In the genomic region with DNA sequence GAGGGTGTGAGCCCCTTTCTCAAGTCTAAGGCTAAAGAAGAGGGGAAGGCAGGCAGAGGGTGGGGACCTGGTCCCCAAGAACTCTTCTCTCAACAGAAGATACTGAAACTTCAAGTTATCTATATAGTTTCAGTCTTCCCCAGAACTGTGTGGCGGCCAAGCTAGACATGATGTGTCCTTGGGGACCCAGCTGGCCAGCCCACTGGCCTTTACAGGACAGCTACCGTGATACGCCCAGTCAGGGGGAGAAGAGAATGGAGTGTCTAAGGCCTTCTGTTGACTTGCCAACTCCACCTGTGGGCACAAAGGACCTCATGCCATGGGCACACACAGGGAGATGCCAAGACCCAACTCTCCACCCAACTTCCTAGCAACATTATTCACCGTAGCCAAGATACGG, we compare ENCODE assay signal across 8 mouse cellular contexts. TPM values are rescaled to one million over a fixed set of nuclear protein-coding genes. Genes with fewer than 3 reads are reported as not detected.
DNase-seq lines count a peak whose midpoint lies in the region; ATAC-seq and TF ChIP-seq lines count a peak whose summit lies in the region.

No protein-coding gene starts in this region.

- TF ChIP-seq CTCF in heart, adult 2 months (IDR thresholded peaks at IDR 0.05) = no peak

- WGBS in heart, adult 2 months = 42% methylated on average over 5 of the region's 5 CpGs
- WGBS in midbrain, embryonic 12.5 days = 86% methylated on average over 5 of the region's 5 CpGs
- 84% methylated on average over 5 of the region's 5 CpGs for WGBS in midbrain, embryonic 15.5 days
- WGBS in stomach, embryonic 15.5 days = 84% methylated on average over 5 of the region's 5 CpGs

- no peak overlapping the region for H3K9ac ChIP-seq in heart, adult 2 months (ENCODE audit: low read depth, low read length)
- H3K9ac ChIP-seq in midbrain, embryonic 12.5 days (replicated peaks) = no peak overlapping the region
- no peak overlapping the region for H3K9ac ChIP-seq in midbrain, embryonic 15.5 days
- H3K9ac ChIP-seq in stomach, embryonic 15.5 days = no peak overlapping the region

- H3K27me3 ChIP-seq in heart, adult 2 months (ENCODE audit: control insufficient read depth, insufficient read depth, low read length) = no peaks in the 10 kb centered on the region
- no peaks in the 10 kb centered on the region for H3K27me3 ChIP-seq in midbrain, embryonic 12.5 days
- H3K27me3 ChIP-seq in midbrain, embryonic 15.5 days (replicated peaks) = no peaks in the 10 kb centered on the region
- H3K27me3 ChIP-seq in stomach, embryonic 15.5 days (replicated peaks) = no peaks in the 10 kb centered on the region

- peaks cover 37% of the 10 kb centered on the region for H3K4me1 ChIP-seq in heart, adult 2 months (ENCODE audit: control insufficient read depth, insufficient read depth, low read length)
- H3K4me1 ChIP-seq in midbrain, embryonic 12.5 days = peaks cover 48% of the 10 kb centered on the region
- peaks cover 22% of the 10 kb centered on the region for H3K4me1 ChIP-seq in midbrain, embryonic 15.5 days
- peaks cover 81% of the 10 kb centered on the region for H3K4me1 ChIP-seq in stomach, embryonic 15.5 days

- peak overlapping the region; percentile 89 for H3K27ac ChIP-seq in heart, adult 2 months
- peak overlapping the region; percentile 58 for H3K27ac ChIP-seq in midbrain, embryonic 12.5 days (replicated peaks)
- no peak overlapping the region for H3K27ac ChIP-seq in midbrain, embryonic 15.5 days
- H3K27ac ChIP-seq in stomach, embryonic 15.5 days = peak overlapping the region; percentile 91

- no peaks in the 10 kb centered on the region for H3K79me2 ChIP-seq in heart, adult 2 months (replicated peaks; ENCODE audit: control insufficient read depth, insufficient read depth, low read length)

- peaks cover 5% of the 10 kb centered on the region for H3K36me3 ChIP-seq in heart, adult 2 months (ENCODE audit: control insufficient read depth, insufficient read depth, low read length)
- H3K36me3 ChIP-seq in midbrain, embryonic 12.5 days = no peaks in the 10 kb centered on the region
- no peaks in the 10 kb centered on the region for H3K36me3 ChIP-seq in midbrain, embryonic 15.5 days (replicated peaks)
- no peaks in the 10 kb centered on the region for H3K36me3 ChIP-seq in stomach, embryonic 15.5 days

- DNase-seq in heart, adult 2 months = peak in 1 of 2 experiments; percentile 33
- no peak for DNase-seq in heart, adult 18-20 months
- peak; percentile 23 to 28 for DNase-seq in heart, postnatal 14 days
- no peak for DNase-seq in gastrocnemius, postnatal 10 days
- no peak for DNase-seq in layer of hippocampus, adult 9-11 months

- no peak overlapping the region for H3K4me3 ChIP-seq in heart, adult 2 months
- H3K4me3 ChIP-seq in midbrain, embryonic 12.5 days = no peak overlapping the region
- no peak overlapping the region for H3K4me3 ChIP-seq in midbrain, embryonic 15.5 days
- H3K4me3 ChIP-seq in stomach, embryonic 15.5 days (replicated peaks) = no peak overlapping the region

- intact Hi-C loops in heart, adult 2 months (cut with DNase I) = loop anchor here (2.0 kb wide), 1 partner anchor 30 kb away; no protein-coding TSS in a partner anchor
- intact Hi-C loops in heart, postnatal 14 days (cut with DNase I) = loop anchor here (2.0 kb wide), 1 partner anchor 18 kb away; no protein-coding TSS in a partner anchor

- no peak overlapping the region for H3K4me2 ChIP-seq in midbrain, embryonic 12.5 days (replicated peaks)
- H3K4me2 ChIP-seq in midbrain, embryonic 15.5 days = no peak overlapping the region
- no peak overlapping the region; the same call in 1 of the 2 replicates for H3K4me2 ChIP-seq in stomach, embryonic 15.5 days

- ATAC-seq in midbrain, embryonic 12.5 days (ENCODE audit: low FRiP score, low read depth) = no peak
- no peak for ATAC-seq in midbrain, embryonic 15.5 days (replicated peaks)
- ATAC-seq in stomach, embryonic 15.5 days (ENCODE audit: insufficient read depth, low FRiP score, low read depth) = no peak

- H3K9me3 ChIP-seq in midbrain, embryonic 12.5 days = no peaks in the 10 kb centered on the region
- no peaks in the 10 kb centered on the region for H3K9me3 ChIP-seq in midbrain, embryonic 15.5 days
- no peaks in the 10 kb centered on the region for H3K9me3 ChIP-seq in stomach, embryonic 15.5 days

- TF ChIP-seq POLR2A in heart, adult 2 months (IDR thresholded peaks at IDR 0.05; ENCODE audit: insufficient read depth, low read depth, low read length) = no peak

- TF ChIP-seq EP300 in heart, adult 2 months (IDR thresholded peaks at IDR 0.05; ENCODE audit: insufficient read depth, low read depth, low read length) = no peak

RNA-seq across cellular contexts. Expression of a gene that starts 31.8 kb away (rescaled TPM):
- 10 to 100 TPM; 30.6 to 31.7 TPM for total RNA-seq in heart, adult 2 months (2021)
- 29.0 and 31.1 TPM in 2 replicates for polyA plus RNA-seq in heart, adult 2 months (2012; rRNA removed)
- total RNA-seq in heart, adult 18-20 months (2021) = 10 to 100 TPM; 23.8 to 31.7 TPM
- 18.9 and 20.6 TPM in 2 replicates for polyA plus RNA-seq in midbrain, embryonic 12.5 days (2016; fragmentation: Nextera tagmentation; extraction: Ambion mirVana)
- polyA plus RNA-seq in midbrain, embryonic 15.5 days (2015; fragmentation: Nextera tagmentation; extraction: Ambion mirVana) = 6.9 and 7.7 TPM in 2 replicates
- 10 to 100 TPM; 49.7 to 51.0 TPM for total RNA-seq in heart, postnatal 14 days (2021)
- 61.2 and 65.0 TPM in 2 replicates for polyA plus RNA-seq in stomach, embryonic 15.5 days (2015; fragmentation: Nextera tagmentation; extraction: Ambion mirVana)
- total RNA-seq in gastrocnemius, postnatal 10 days (2021) = 10 to 100 TPM; 30.0 to 38.8 TPM

Comparison
In these comparisons a context has a peak if more than half of its experiments do, and no peak if none do; other contexts are left out.
1. DNase-seq: peak in heart, postnatal 14 days (2 of 2); none in heart, adult 18-20 months (0 of 2), gastrocnemius, postnatal 10 days (single experiment) and layer of hippocampus, adult 9-11 months (single experiment).